Mouse (Mus musculus) embryonic facial prominence, embryonic 12.5 days (tissue): Measurements from ENCODE around the gene Apoa2. TPM values are rescaled to one million over a fixed set of nuclear protein-coding genes. Genes with fewer than 3 reads are reported as not detected.

Experiments used
- ATAC-seq: fragments of 200-750 bp; cut with Nextera tagmentation; 2 replicates; pipeline ENCODE4 v1.8.0; 2017; ENCODE audit not compliant: insufficient number of reproducible peaks, insufficient read depth, low FRiP score, low TSS enrichment
- H3K27ac ChIP-seq: fragments of 300-500 bp; sonication (generic); 2 replicates; pipeline ENCODE4 v1.5.1; 2016; ENCODE audit warnings: mild to moderate bottlenecking
- H3K27me3 ChIP-seq: fragments of 300-500 bp; sonication (generic); 2 replicates; pipeline ENCODE4 v1.6.1; 2016; ENCODE audit warnings: mild to moderate bottlenecking, moderate library complexity
- H3K36me3 ChIP-seq: fragments of 300-500 bp; sonication (generic); 2 replicates; pipeline ENCODE4 v1.6.1; 2016; ENCODE audit warnings: mild to moderate bottlenecking
- H3K4me1 ChIP-seq: fragments of 300-500 bp; sonication (generic); 2 replicates; pipeline ENCODE4 v1.6.1; 2016
- H3K4me2 ChIP-seq: fragments of 300-500 bp; sonication (generic); replicated peaks from 2 replicates; pipeline ENCODE4 v1.6.1; 2016; ENCODE audit warnings: mild to moderate bottlenecking, moderate library complexity
- H3K4me3 ChIP-seq: fragments of 300-500 bp; sonication (generic); 2 replicates; pipeline ENCODE4 v1.5.1; 2016; ENCODE audit warnings: mild to moderate bottlenecking
- H3K9ac ChIP-seq: fragments of 300-500 bp; sonication (generic); 2 replicates; pipeline ENCODE4 v1.6.1; 2016; ENCODE audit warnings: mild to moderate bottlenecking, moderate library complexity
- H3K9me3 ChIP-seq: fragments of 300-500 bp; sonication (generic); 2 replicates; pipeline ENCODE4 v1.6.1; 2016; ENCODE audit warnings: mild to moderate bottlenecking, moderate library complexity
- WGBS: fragments of 180-500 bp; shearing (Covaris S2); methylation state at CpG from one replicate; pipeline ENCODE4 v1.1.7; 2016; 5-methylcytosine and 5-hydroxymethylcytosine counted together
- polyA plus RNA-seq: library from polyadenylated mRNA; unstranded; fragments of >200 nt; fragmentation: Nextera tagmentation; extraction: Ambion mirVana; gene quantifications from 2 replicates; pipeline ENCODE4 v1.2.1, GENCODE M21; 2016

Gene Apoa2
- polyA plus RNA-seq, 1 experiment from 2014 or later: 3.5 TPM

- no peak for ATAC-seq
- Histone ChIP-seq H3K4me3 (peak overlapping the region; percentile 16), H3K27ac (no peak overlapping the region), H3K9ac (no peak overlapping the region), H3K4me2 (peak overlapping the region; percentile 42), H3K36me3 (no peaks in the 10 kb centered on the region), H3K9me3 (no peaks in the 10 kb centered on the region), H3K27me3 (peaks cover 65% of the 10 kb centered on the region), H3K4me1 (peaks cover 40% of the 10 kb centered on the region)
- WGBS: 3% methylated on average over 18 of the region's 18 CpGs
Observed at GRCm38 (mm10) chr1:171193093-171193840, 31.6 kb upstream of the Apoa2 start.

GRCm38 (mm10) chr1:171193911-171194830, 30.7 kb upstream of the Apoa2 start:
- H3K4me2 ChIP-seq: peak overlapping the region; percentile 42

GRCm38 (mm10) chr1:171195046-171195822, 29.6 kb upstream of the Apoa2 start:
- H3K4me1 ChIP-seq: peaks cover 25% of the 10 kb centered on the region
- H3K9me3 ChIP-seq: no peaks in the 10 kb centered on the region
- no peak overlapping the region for H3K27ac ChIP-seq
- H3K9ac ChIP-seq: peak overlapping the region; percentile 53
- peak overlapping the region; percentile 52 for H3K4me3 ChIP-seq
- 4% methylated on average over 20 of the region's 20 CpGs for whole genome bisulfite sequencing
- peaks cover 73% of the 10 kb centered on the region for H3K27me3 ChIP-seq
- H3K36me3 ChIP-seq: no peaks in the 10 kb centered on the region
- H3K4me2 ChIP-seq: peak overlapping the region; percentile 99
- ATAC-seq: no peak

More at GRCm38 (mm10) chr1:171193911-171194830, 30.7 kb upstream of the Apoa2 start:
- Histone ChIP-seq H3K9ac (no peak overlapping the region), H3K27ac (no peak overlapping the region), H3K4me3 (no peak overlapping the region), H3K4me1 (peaks cover 33% of the 10 kb centered on the region), H3K9me3 (no peaks in the 10 kb centered on the region), H3K27me3 (peaks cover 72% of the 10 kb centered on the region), H3K36me3 (no peaks in the 10 kb centered on the region)
- no peak for ATAC-seq
- WGBS: 18% methylated on average over 11 of the region's 11 CpGs

- ATAC-seq: peak; percentile 86
- Histone ChIP-seq H3K9me3 (no peaks in the 10 kb centered on the region), H3K9ac (peak within 1 kb of the TSS; percentile 53), H3K4me3 (peak within 1 kb of the TSS; percentile 52), H3K4me1 (peaks cover 25% of the 10 kb centered on the region), H3K4me2 (peak within 1 kb of the TSS; percentile 99), H3K36me3 (no peaks in the 10 kb centered on the region), H3K27ac (no peak within 1 kb of the TSS), H3K27me3 (peaks cover 69% of the 10 kb centered on the region)
- WGBS: 0% methylated on average over 33 of the region's 33 CpGs
Observed at GRCm38 (mm10) chr1:171195887-171196397, 28.9 kb upstream of the Apoa2 start, which contains the start of gene Pcp4l1. Gene Pcp4l1 (minus strand): TSS chr1:171196268.

GRCm38 (mm10) chr1:171199532-171199931, 25.3 kb upstream of the Apoa2 start:
- peaks cover 38% of the 10 kb centered on the region for H3K27me3 ChIP-seq
- no peak overlapping the region for H3K4me3 ChIP-seq
- H3K4me2 ChIP-seq: no peak overlapping the region
- no peaks in the 10 kb centered on the region for H3K9me3 ChIP-seq
- H3K9ac ChIP-seq: no peak overlapping the region
- H3K27ac ChIP-seq: no peak overlapping the region
- WGBS: 44% methylated on average over 1 of the region's 1 CpGs
- peaks cover 9% of the 10 kb centered on the region; the same call in 1 of the 2 replicates for H3K4me1 ChIP-seq
- no peak for ATAC-seq
- H3K36me3 ChIP-seq: no peaks in the 10 kb centered on the region

GRCm38 (mm10) chr1:171200769-171201168, 24.1 kb upstream of the Apoa2 start:
- no peak overlapping the region for H3K4me3 ChIP-seq
- H3K27me3 ChIP-seq: peaks cover 26% of the 10 kb centered on the region
- no peak overlapping the region for H3K27ac ChIP-seq
- peaks cover 2% of the 10 kb centered on the region; the same call in 1 of the 2 replicates for H3K4me1 ChIP-seq
- 97% methylated on average over 1 of the region's 1 CpGs for WGBS
- no peak for ATAC-seq
- no peaks in the 10 kb centered on the region for H3K9me3 ChIP-seq
- H3K4me2 ChIP-seq: no peak overlapping the region
- no peaks in the 10 kb centered on the region for H3K36me3 ChIP-seq
- H3K9ac ChIP-seq: no peak overlapping the region

- Histone ChIP-seq H3K9me3 (no peaks in the 10 kb centered on the region), H3K4me1 (no peaks in the 10 kb centered on the region), H3K4me3 (no peak overlapping the region), H3K9ac (no peak overlapping the region), H3K4me2 (no peak overlapping the region), H3K27ac (no peak overlapping the region), H3K27me3 (0 out of 2 replicates have a peak, but pooled peaks cover 7% of the 10 kb centered on the region), H3K36me3 (no peaks in the 10 kb centered on the region)
- ATAC-seq: no peak
- WGBS: 51% methylated on average over 10 of the region's 11 CpGs
Observed at GRCm38 (mm10) chr1:171203471-171204248, 21.2 kb upstream of the Apoa2 start.

- Histone ChIP-seq H3K9me3 (no peaks in the 10 kb centered on the region), H3K27me3 (0 out of 2 replicates have a peak, but pooled peaks cover under 1% of the 10 kb centered on the region), H3K4me3 (no peak overlapping the region), H3K27ac (no peak overlapping the region), H3K4me1 (no peaks in the 10 kb centered on the region), H3K4me2 (no peak overlapping the region), H3K36me3 (no peaks in the 10 kb centered on the region), H3K9ac (no peak overlapping the region)
- ATAC-seq: no peak
- WGBS: 57% methylated on average over 7 of the region's 7 CpGs
Observed at GRCm38 (mm10) chr1:171204249-171204644, 20.6 kb upstream of the Apoa2 start.

GRCm38 (mm10) chr1:171205704-171206493, 19.0 kb upstream of the Apoa2 start:
- H3K27ac ChIP-seq: no peak overlapping the region
- no peaks in the 10 kb centered on the region for H3K4me1 ChIP-seq
- 78% methylated on average over 6 of the region's 6 CpGs for WGBS
- H3K36me3 ChIP-seq: no peaks in the 10 kb centered on the region
- no peak overlapping the region for H3K4me2 ChIP-seq
- no peak overlapping the region for H3K4me3 ChIP-seq
- H3K9ac ChIP-seq: no peak overlapping the region
- no peak for ATAC-seq
- no peaks in the 10 kb centered on the region for H3K9me3 ChIP-seq
- H3K27me3 ChIP-seq: no peaks in the 10 kb centered on the region

- no peak overlapping the region for H3K4me2 ChIP-seq
Observed at GRCm38 (mm10) chr1:171209409-171209808, 15.4 kb upstream of the Apoa2 start.

More at GRCm38 (mm10) chr1:171209409-171209808, 15.4 kb upstream of the Apoa2 start:
- Histone ChIP-seq H3K36me3 (no peaks in the 10 kb centered on the region), H3K4me3 (no peak overlapping the region), H3K27ac (no peak overlapping the region), H3K27me3 (no peaks in the 10 kb centered on the region), H3K9me3 (no peaks in the 10 kb centered on the region), H3K9ac (no peak overlapping the region), H3K4me1 (no peaks in the 10 kb centered on the region)
- ATAC-seq: no peak
- 24% methylated on average over 4 of the region's 4 CpGs for WGBS
